Mouse (Mus musculus) T-cell, adult 2 months (primary cell): ENCODE measurements around the gene Srm.

Experiments used
- DNase-seq: peaks from one replicate; pipeline ENCODE4 v3.0.0; 2022; ENCODE audit warnings: low spot score

The Srm gene

GRCm38 (mm10) chr4:148638302-148638701, 47.0 kb downstream of the Srm start:
- no peak for DNase-seq

GRCm38 (mm10) chr4:148639455-148639854, 48.2 kb downstream of the Srm start:
- no peak for DNase-seq

- no peak for DNase-seq
Observed at GRCm38 (mm10) chr4:148641121-148641520, 49.8 kb downstream of the Srm start.

- no peak for DNase-seq
Observed at GRCm38 (mm10) chr4:148643291-148644156, 52.2 kb downstream of the Srm start, which contains the start of gene Gm572. Gene Gm572, plus strand, starts transcription at chr4:148643317.

- DNase-seq = peak; percentile 79
Observed at GRCm38 (mm10) chr4:148644157-148644511, 52.8 kb downstream of the Srm start.
